Comparison of ENCODE assay signal across 7 mouse cellular contexts in genomic region chr4:119814185-119815132, GRCm38 (mm10).
DNase-seq lines count a peak whose midpoint lies in the region; ATAC-seq and TF ChIP-seq lines count a peak whose summit lies in the region.

No protein-coding gene starts in this region.

- H3K9ac ChIP-seq in forebrain, embryonic 13.5 days, result peak overlapping the region; percentile 89
- peak overlapping the region; percentile 40 for H3K9ac ChIP-seq in intestine, embryonic 14.5 days (ENCODE audit: low read length)
- peak overlapping the region; percentile 17; the same call in 1 of the 2 replicates for H3K9ac ChIP-seq in limb, embryonic 11.5 days (ENCODE audit: low read length)
- peak overlapping the region; percentile 70 for H3K9ac ChIP-seq in neural tube, embryonic 12.5 days

- no peaks in the 10 kb centered on the region for H3K9me3 ChIP-seq in forebrain, embryonic 13.5 days (replicated peaks)
- H3K9me3 ChIP-seq in intestine, embryonic 14.5 days (ENCODE audit: control insufficient read depth, low read length), result no peaks in the 10 kb centered on the region
- no peaks in the 10 kb centered on the region for H3K9me3 ChIP-seq in limb, embryonic 11.5 days (ENCODE audit: control insufficient read depth, low read length)
- H3K9me3 ChIP-seq in neural tube, embryonic 12.5 days, result no peaks in the 10 kb centered on the region

- peak; percentile 65 for ATAC-seq in forebrain, embryonic 13.5 days
- peak; percentile 75 for ATAC-seq in intestine, embryonic 14.5 days (replicated peaks; ENCODE audit: low FRiP score, low TSS enrichment, low read depth)
- ATAC-seq in limb, embryonic 11.5 days (ENCODE audit: insufficient number of reproducible peaks, low FRiP score, low TSS enrichment, low read depth), result no peak
- peak; percentile 75 for ATAC-seq in neural tube, embryonic 12.5 days (ENCODE audit: low FRiP score, low read depth)
- ATAC-seq in inflammation-experienced regulatory T-cells, adult 6 months, result no peak

- H3K36me3 ChIP-seq in forebrain, embryonic 13.5 days (ENCODE audit: poor library complexity, severe bottlenecking), result no peaks in the 10 kb centered on the region
- H3K36me3 ChIP-seq in intestine, embryonic 14.5 days (ENCODE audit: control insufficient read depth, insufficient read depth, low read length), result no peaks in the 10 kb centered on the region
- no peaks in the 10 kb centered on the region for H3K36me3 ChIP-seq in limb, embryonic 11.5 days (ENCODE audit: control insufficient read depth, insufficient read depth, low read length)
- H3K36me3 ChIP-seq in neural tube, embryonic 12.5 days, result no peaks in the 10 kb centered on the region

- no peak for TF ChIP-seq CTCF in bone marrow macrophage, adult 2 months (IDR thresholded peaks at IDR 0.05; ENCODE audit: low read depth, low read length)

- no peaks in the 10 kb centered on the region; the same call in 1 of the 2 replicates for H3K27me3 ChIP-seq in forebrain, embryonic 13.5 days
- peaks cover 14% of the 10 kb centered on the region; the same call in 1 of the 2 replicates for H3K27me3 ChIP-seq in intestine, embryonic 14.5 days (replicated peaks; ENCODE audit: control insufficient read depth, insufficient read depth, low read length)
- H3K27me3 ChIP-seq in limb, embryonic 11.5 days (ENCODE audit: control insufficient read depth, insufficient read depth, low read length), result peaks cover 26% of the 10 kb centered on the region
- H3K27me3 ChIP-seq in neural tube, embryonic 12.5 days (replicated peaks), result peaks cover 11% of the 10 kb centered on the region; the same call in 1 of the 2 replicates

- TF ChIP-seq POLR2A in bone marrow macrophage, adult 2 months (IDR thresholded peaks at IDR 0.05; ENCODE audit: borderline replicate concordance, low read depth, low read length), result no peak

- peak; percentile 52 for DNase-seq in Muller cell, postnatal 12 days (ENCODE audit: inconsistent ontology term)
- peak; percentile 66 for DNase-seq in intestine, embryonic 14.5 days (ENCODE audit: low spot score)
- peak; percentile 28 for DNase-seq in limb, embryonic 11.5 days (ENCODE audit: low spot score)

- no peak overlapping the region for H3K27ac ChIP-seq in bone marrow macrophage, adult 2 months (ENCODE audit: insufficient read depth, low read depth, low read length)
- H3K27ac ChIP-seq in forebrain, embryonic 13.5 days, result peak overlapping the region; percentile 83
- no peak overlapping the region for H3K27ac ChIP-seq in intestine, embryonic 14.5 days (ENCODE audit: low read depth)
- no peak overlapping the region for H3K27ac ChIP-seq in limb, embryonic 11.5 days (replicated peaks; ENCODE audit: low read depth, low read length)
- peak overlapping the region; percentile 33; the same call in 1 of the 2 replicates for H3K27ac ChIP-seq in neural tube, embryonic 12.5 days

- H3K4me3 ChIP-seq in bone marrow macrophage, adult 2 months (ENCODE audit: insufficient read depth, low read length), result peak overlapping the region; percentile 21
- peak overlapping the region; percentile 64 for H3K4me3 ChIP-seq in forebrain, embryonic 13.5 days
- peak overlapping the region; percentile 48 for H3K4me3 ChIP-seq in intestine, embryonic 14.5 days (ENCODE audit: low read depth, low read length)
- H3K4me3 ChIP-seq in limb, embryonic 11.5 days (ENCODE audit: low read depth, low read length), result peak overlapping the region; percentile 42
- peak overlapping the region; percentile 60 for H3K4me3 ChIP-seq in neural tube, embryonic 12.5 days

- peak overlapping the region; percentile 93 for H3K4me2 ChIP-seq in forebrain, embryonic 13.5 days
- H3K4me2 ChIP-seq in intestine, embryonic 14.5 days (ENCODE audit: low read length), result peak overlapping the region; percentile 78
- peak overlapping the region; percentile 71 for H3K4me2 ChIP-seq in limb, embryonic 11.5 days (ENCODE audit: low read depth, severe bottlenecking)
- H3K4me2 ChIP-seq in neural tube, embryonic 12.5 days (replicated peaks), result peak overlapping the region; percentile 90

- 1% methylated on average over 47 of the region's 47 CpGs for WGBS in forebrain, embryonic 13.5 days
- 1% methylated on average over 45 of the region's 47 CpGs for WGBS in intestine, embryonic 14.5 days
- 4% methylated on average over 45 of the region's 47 CpGs for WGBS in limb, embryonic 11.5 days
- WGBS in neural tube, embryonic 12.5 days, result 2% methylated on average over 47 of the region's 47 CpGs

- H3K4me1 ChIP-seq in bone marrow macrophage, adult 2 months (ENCODE audit: control insufficient read depth, insufficient read depth, low read length), result peaks cover 8% of the 10 kb centered on the region
- peaks cover 37% of the 10 kb centered on the region for H3K4me1 ChIP-seq in forebrain, embryonic 13.5 days
- 0 out of 2 replicates have a peak, but pooled peaks cover 5% of the 10 kb centered on the region for H3K4me1 ChIP-seq in intestine, embryonic 14.5 days (replicated peaks; ENCODE audit: control insufficient read depth, insufficient read depth, low read length)
- H3K4me1 ChIP-seq in limb, embryonic 11.5 days (ENCODE audit: control insufficient read depth, insufficient read depth, low read length), result 0 out of 2 replicates have a peak, but pooled peaks cover 3% of the 10 kb centered on the region
- H3K4me1 ChIP-seq in neural tube, embryonic 12.5 days, result peaks cover 32% of the 10 kb centered on the region

Comparison
In these comparisons a context has a peak if more than half of its experiments do, and no peak if none do; other contexts are left out.
1. H3K27ac ChIP-seq: peak in forebrain, embryonic 13.5 days (single experiment) and neural tube, embryonic 12.5 days (single experiment); none in bone marrow macrophage, adult 2 months (single experiment), intestine, embryonic 14.5 days (single experiment) and limb, embryonic 11.5 days (single experiment).
2. ATAC-seq: peak in forebrain, embryonic 13.5 days (single experiment), intestine, embryonic 14.5 days (single experiment) and neural tube, embryonic 12.5 days (single experiment); none in limb, embryonic 11.5 days (single experiment) and inflammation-experienced regulatory T-cells, adult 6 months (single experiment).
3. H3K9ac ChIP-seq: peak in every context shown above with its lines; median percentile 89 in forebrain, embryonic 13.5 days; 70 in neural tube, embryonic 12.5 days; 40 in intestine, embryonic 14.5 days; 17 in limb, embryonic 11.5 days.
4. Peak in every context shown above with its lines, with median percentiles within 50 percentile points of each other: DNase-seq, H3K4me3 ChIP-seq and H3K4me2 ChIP-seq.